Mouse (Mus musculus) T-helper 17 cell (primary cell): ENCODE results near the gene Ltf.

Experiments
- in situ Hi-C, 2 experiments: fragments of 300-600 bp; cut with MboI, MseI; formaldehyde crosslinking; loops; 1 replicate in 1 of 2; 2 replicates in 1 of 2; pipeline ENCODE4 v1.15.1; 2025; ENCODE audit warnings: high pct_unique_total_duplicates in 2 of 2

Ltf gene

GRCm38 (mm10) chr9:111019022-111019421, at the start of gene Ltf:
Gene Ltf, plus strand, starts transcription at chr9:111019271.
- in situ Hi-C loops: no loop called here

- in situ Hi-C loops: no loop called here
Observed at GRCm38 (mm10) chr9:110979411-110979810, 39.7 kb upstream of the Ltf start.

- in situ Hi-C loops: no loop called here
Observed at GRCm38 (mm10) chr9:110982351-110982750, 36.7 kb upstream of the Ltf start.

- in situ Hi-C loops: no loop called here
Observed at GRCm38 (mm10) chr9:110984096-110984495, 35.0 kb upstream of the Ltf start.

- in situ Hi-C loops: loop anchor here in 1 of 2 experiments (5.0 kb wide), 1 partner anchor 97 kb away; no protein-coding TSS in a partner anchor
Observed at GRCm38 (mm10) chr9:110985541-110985940, 33.5 kb upstream of the Ltf start.

- in situ Hi-C loops: loop anchor here in 1 of 2 experiments (5.0 kb wide), 1 partner anchor 96 kb away; no protein-coding TSS in a partner anchor
Observed at GRCm38 (mm10) chr9:110985951-110986350, 33.1 kb upstream of the Ltf start.

- in situ Hi-C loops: loop anchor here in 1 of 2 experiments (5.0 kb wide), 1 partner anchor 95 kb away; no protein-coding TSS in a partner anchor
Observed at GRCm38 (mm10) chr9:110987331-110987730, 31.7 kb upstream of the Ltf start.

GRCm38 (mm10) chr9:110988078-110988477, 31.0 kb upstream of the Ltf start:
- in situ Hi-C loops: loop anchor here in 1 of 2 experiments (5.0 kb wide), 1 partner anchor 94 kb away; no protein-coding TSS in a partner anchor

GRCm38 (mm10) chr9:110989141-110989540, 29.9 kb upstream of the Ltf start:
- in situ Hi-C loops: loop anchor here in 1 of 2 experiments (5.0 kb wide), 1 partner anchor 93 kb away; no protein-coding TSS in a partner anchor

- in situ Hi-C loops: loop anchor here in 1 of 2 experiments (5.0 kb wide), 1 partner anchor 93 kb away; no protein-coding TSS in a partner anchor
Observed at GRCm38 (mm10) chr9:110989543-110989942, 29.5 kb upstream of the Ltf start.

GRCm38 (mm10) chr9:110990204-110990603, 28.9 kb upstream of the Ltf start, which contains the start of gene Rtp3:
Gene Rtp3, minus strand, starts transcription at chr9:110990583.
- in situ Hi-C loops: loop anchor here in 1 of 2 experiments (10.0 kb wide), 1 partner anchor 75 kb away; no protein-coding TSS in a partner anchor

GRCm38 (mm10) chr9:110993281-110993709, 25.8 kb upstream of the Ltf start:
- in situ Hi-C loops: loop anchor here in 1 of 2 experiments (10.0 kb wide), 1 partner anchor 72 kb away; no protein-coding TSS in a partner anchor

- in situ Hi-C loops: loop anchor here in 1 of 2 experiments (10.0 kb wide), 1 partner anchor 70 kb away; no protein-coding TSS in a partner anchor
Observed at GRCm38 (mm10) chr9:110994716-110995172, 24.3 kb upstream of the Ltf start.

- in situ Hi-C loops: loop anchor here in 1 of 2 experiments (10.0 kb wide), 1 partner anchor 68 kb away; no protein-coding TSS in a partner anchor
Observed at GRCm38 (mm10) chr9:110997245-110997644, 21.8 kb upstream of the Ltf start.

GRCm38 (mm10) chr9:110999056-110999455, 20.0 kb upstream of the Ltf start:
- in situ Hi-C loops: loop anchor here in 1 of 2 experiments (10.0 kb wide), 1 partner anchor 66 kb away; no protein-coding TSS in a partner anchor

- in situ Hi-C loops: loop anchor here in 1 of 2 experiments (10.0 kb wide), 1 partner anchor 65 kb away; no protein-coding TSS in a partner anchor
Observed at GRCm38 (mm10) chr9:110999856-111000255, 19.2 kb upstream of the Ltf start.

GRCm38 (mm10) chr9:111001621-111002020, 17.4 kb upstream of the Ltf start:
- in situ Hi-C loops: no loop called here

GRCm38 (mm10) chr9:111003279-111003678, 15.8 kb upstream of the Ltf start:
- in situ Hi-C loops: no loop called here

GRCm38 (mm10) chr9:111006544-111006943, 12.5 kb upstream of the Ltf start:
- in situ Hi-C loops: loop anchor here in 1 of 2 experiments (5.0 kb wide), 1 partner anchor 76 kb away; no protein-coding TSS in a partner anchor

- in situ Hi-C loops: loop anchor here in 1 of 2 experiments (5.0 kb wide), 1 partner anchor 73 kb away; no protein-coding TSS in a partner anchor
Observed at GRCm38 (mm10) chr9:111009763-111010162, 9.3 kb upstream of the Ltf start.

GRCm38 (mm10) chr9:111011550-111011949, 7.5 kb upstream of the Ltf start:
- in situ Hi-C loops: no loop called here

- in situ Hi-C loops: no loop called here
Observed at GRCm38 (mm10) chr9:111012041-111012440, 7.0 kb upstream of the Ltf start.

GRCm38 (mm10) chr9:111015658-111016057, 3.4 kb upstream of the Ltf start:
- in situ Hi-C loops: no loop called here
